Mouse (Mus musculus) small intestine, adult 2 months (tissue): Measurements from ENCODE around the gene 0610012G03Rik.

Experiments
- CTCF ChIP-seq: fragments of 200-500 bp; IDR thresholded peaks from 2 replicates; pipeline ENCODE4 v1.5.1; 2012; ENCODE audit warnings: low read depth, mild to moderate bottlenecking, control low read depth, inconsistent platforms, low read length, moderate library complexity, mixed read lengths; ENCODE audit not compliant: insufficient replicate concordance, insufficient read length; ENCODE audit errors: extremely low read depth
- POLR2A ChIP-seq: fragments of 200-500 bp; IDR thresholded peaks from 2 replicates; pipeline ENCODE4 v1.6.1; 2012; ENCODE audit warnings: low read depth, mild to moderate bottlenecking, control low read depth, inconsistent platforms, low read length, moderate library complexity

- TF ChIP-seq CTCF (peak; percentile 89; the same call in 1 of the 2 replicates), POLR2A (no peak)
Observed at GRCm38 (mm10) chr16:31918248-31918724, 30.0 kb downstream of the 0610012G03Rik start.
